Mouse (Mus musculus): ENCODE results near the gene Mapk14.

GRCm38 (mm10) chr17:28701171-28701570, 10.0 kb downstream of the Mapk14 start:
- TF ChIP-seq CTCF (IDR thresholded peaks at IDR 0.05; ENCODE audit: borderline replicate concordance, insufficient read depth, low read length) = no peak
- no peak for TF ChIP-seq POLR2A (IDR thresholded peaks at IDR 0.05; ENCODE audit: low read depth, low read length)
